Mouse (Mus musculus): Measurements from ENCODE around the gene Ush1g. TPM values are rescaled to one million over a fixed set of nuclear protein-coding genes. Genes with fewer than 3 reads are reported as not detected.
A peak's percentile ranks its signal among the peaks of the same experiment; 100 is the strongest.

The Ush1g gene
- polyA plus RNA-seq, 1 experiment, result not detected

- H3K27ac ChIP-seq (ENCODE audit: insufficient read depth, low read depth, low read length), result no peak overlapping the region
- TF ChIP-seq POLR2A (IDR thresholded peaks at IDR 0.05; ENCODE audit: borderline replicate concordance, low read depth, low read length) (no peak), CTCF (IDR thresholded peaks at IDR 0.05; ENCODE audit: low read depth, low read length) (no peak)
- H3K4me1 ChIP-seq (ENCODE audit: control insufficient read depth, insufficient read depth, low read length), result peaks cover 24% of the 10 kb centered on the region
- H3K4me3 ChIP-seq (ENCODE audit: insufficient read depth, low read length), result no peak overlapping the region
These were observed 46.3 kb downstream of the Ush1g start for GRCm38 (mm10) chr11:115275509-115275908.

DNA sequence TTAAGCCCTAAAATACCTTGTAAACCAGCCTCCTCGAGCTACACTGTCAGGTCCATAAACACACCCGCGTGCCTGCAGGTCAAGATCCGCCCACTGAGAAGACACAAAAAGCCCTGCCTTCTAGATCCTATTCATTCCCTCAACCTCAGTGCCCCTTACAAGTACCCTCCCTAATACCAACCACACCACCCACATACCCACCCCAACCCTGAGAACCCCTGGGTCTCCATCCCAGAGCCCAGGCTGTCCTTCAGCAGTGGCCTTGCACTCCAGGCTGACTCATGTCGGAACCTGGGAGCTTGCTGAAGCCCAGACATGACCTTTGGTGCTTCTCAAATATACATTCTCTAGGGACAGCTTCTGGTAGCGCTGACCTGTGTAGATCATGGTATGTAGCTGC, 47.1 kb downstream of the Ush1g start:
- Histone ChIP-seq H3K4me3 (ENCODE audit: insufficient read depth, low read length) (no peak overlapping the region), H3K4me1 (ENCODE audit: control insufficient read depth, insufficient read depth, low read length) (peaks cover 18% of the 10 kb centered on the region), H3K27ac (ENCODE audit: insufficient read depth, low read depth, low read length) (no peak overlapping the region)
- TF ChIP-seq CTCF (IDR thresholded peaks at IDR 0.05; ENCODE audit: low read depth, low read length), result no peak
- TF ChIP-seq POLR2A (IDR thresholded peaks at IDR 0.05; ENCODE audit: borderline replicate concordance, low read depth, low read length), result no peak

- Histone ChIP-seq H3K4me3 (ENCODE audit: insufficient read depth, low read length) (no peak overlapping the region), H3K4me1 (ENCODE audit: control insufficient read depth, insufficient read depth, low read length) (peaks cover 17% of the 10 kb centered on the region), H3K27ac (ENCODE audit: insufficient read depth, low read depth, low read length) (no peak overlapping the region)
- no peak for TF ChIP-seq POLR2A (IDR thresholded peaks at IDR 0.05; ENCODE audit: borderline replicate concordance, low read depth, low read length)
- TF ChIP-seq CTCF (IDR thresholded peaks at IDR 0.05; ENCODE audit: low read depth, low read length), result no peak
These were observed 47.7 kb downstream of the Ush1g start for GRCm38 (mm10) chr11:115274178-115274577.

DNA sequence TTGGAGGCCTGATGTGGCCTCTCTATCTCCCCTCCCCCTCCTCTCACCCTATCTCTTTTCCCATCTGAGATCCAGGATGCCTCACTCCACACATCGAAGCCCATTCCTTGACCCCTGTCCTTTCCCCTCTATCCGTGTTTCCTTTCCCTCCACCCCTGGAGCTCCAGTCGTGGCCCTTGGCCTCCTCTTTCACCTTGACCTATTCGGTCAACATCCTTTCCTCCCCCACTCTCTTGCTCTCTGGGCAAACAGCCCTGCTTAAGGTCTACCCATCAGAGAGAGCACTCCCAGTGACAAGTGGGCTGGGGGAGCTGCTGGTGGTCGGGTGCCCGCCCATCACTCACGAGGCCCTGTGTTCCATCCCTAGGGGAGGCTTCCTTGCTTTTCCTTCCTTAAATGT, 48.1 kb downstream of the Ush1g start:
- TF ChIP-seq CTCF (IDR thresholded peaks at IDR 0.05; ENCODE audit: low read depth, low read length), result no peak
- TF ChIP-seq POLR2A (IDR thresholded peaks at IDR 0.05; ENCODE audit: borderline replicate concordance, low read depth, low read length), result no peak
- Histone ChIP-seq H3K4me3 (ENCODE audit: insufficient read depth, low read length) (no peak overlapping the region), H3K27ac (ENCODE audit: insufficient read depth, low read depth, low read length) (no peak overlapping the region), H3K4me1 (ENCODE audit: control insufficient read depth, insufficient read depth, low read length) (peaks cover 17% of the 10 kb centered on the region)

DNA sequence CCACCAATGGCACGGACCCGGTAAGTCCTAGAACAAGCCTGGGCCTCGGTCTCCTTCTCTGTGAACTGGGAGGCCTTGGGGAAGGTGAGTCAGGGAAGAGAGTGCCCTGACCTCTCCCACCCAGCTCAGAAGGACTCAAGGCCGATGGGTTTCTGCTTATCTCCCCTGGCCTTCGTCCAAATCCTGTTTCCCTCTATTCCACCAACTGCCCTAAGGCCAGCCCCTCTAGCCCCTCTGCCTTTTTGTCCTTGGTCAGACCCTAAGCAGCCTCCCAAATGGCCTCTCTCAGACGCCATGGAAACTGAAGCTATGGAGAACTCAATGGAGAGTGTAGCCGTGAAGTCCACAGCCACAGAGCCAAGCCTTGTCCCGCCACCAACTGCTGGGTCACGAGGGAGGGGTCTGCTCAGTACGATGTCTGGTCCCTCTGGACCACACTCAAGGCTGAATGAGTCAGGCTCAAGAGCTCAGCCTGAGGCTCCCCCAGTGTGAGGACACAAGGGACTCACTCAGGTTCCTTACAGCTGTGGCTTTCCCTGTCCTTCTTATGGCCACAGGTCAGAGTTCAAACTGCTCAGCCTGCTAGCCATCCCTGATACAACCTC, 48.8 kb downstream of the Ush1g start:
- H3K4me3 ChIP-seq (ENCODE audit: insufficient read depth, low read length), result no peak overlapping the region
- peaks cover 12% of the 10 kb centered on the region for H3K4me1 ChIP-seq (ENCODE audit: control insufficient read depth, insufficient read depth, low read length)
- no peak for TF ChIP-seq CTCF (IDR thresholded peaks at IDR 0.05; ENCODE audit: low read depth, low read length)
- no peak for TF ChIP-seq POLR2A (IDR thresholded peaks at IDR 0.05; ENCODE audit: borderline replicate concordance, low read depth, low read length)
- H3K27ac ChIP-seq (ENCODE audit: insufficient read depth, low read depth, low read length), result no peak overlapping the region

- Histone ChIP-seq H3K27ac (ENCODE audit: insufficient read depth, low read depth, low read length) (no peak overlapping the region), H3K4me3 (ENCODE audit: insufficient read depth, low read length) (no peak overlapping the region), H3K4me1 (ENCODE audit: control insufficient read depth, insufficient read depth, low read length) (peaks cover 12% of the 10 kb centered on the region)
- no peak for TF ChIP-seq POLR2A (IDR thresholded peaks at IDR 0.05; ENCODE audit: borderline replicate concordance, low read depth, low read length)
- no peak for TF ChIP-seq CTCF (IDR thresholded peaks at IDR 0.05; ENCODE audit: low read depth, low read length)
These were observed 50.4 kb downstream of the Ush1g start for GRCm38 (mm10) chr11:115271481-115271880.

DNA sequence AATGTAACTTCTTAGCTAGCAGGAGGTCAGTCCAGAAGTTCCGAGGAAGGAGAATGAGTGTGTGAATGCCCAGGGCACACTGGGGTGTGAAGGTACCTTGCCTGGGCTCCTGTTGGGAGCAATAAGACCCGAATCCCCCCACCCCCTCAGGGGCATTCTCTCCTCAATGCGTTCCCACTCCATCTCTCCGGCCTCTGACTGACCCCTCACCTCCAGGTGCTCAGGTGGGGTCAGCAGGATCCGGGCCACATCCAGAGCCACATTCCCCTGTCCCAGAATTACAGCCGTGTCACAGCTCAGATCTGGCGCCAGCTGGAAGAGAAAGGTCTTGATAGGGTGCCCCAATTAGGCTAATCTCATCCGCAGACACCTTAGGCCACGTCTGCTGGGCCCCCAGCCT, 50.8 kb downstream of the Ush1g start:
- Histone ChIP-seq H3K4me1 (ENCODE audit: control insufficient read depth, insufficient read depth, low read length) (peaks cover 11% of the 10 kb centered on the region), H3K27ac (ENCODE audit: insufficient read depth, low read depth, low read length) (no peak overlapping the region), H3K4me3 (ENCODE audit: insufficient read depth, low read length) (no peak overlapping the region)
- no peak for TF ChIP-seq CTCF (IDR thresholded peaks at IDR 0.05; ENCODE audit: low read depth, low read length)
- no peak for TF ChIP-seq POLR2A (IDR thresholded peaks at IDR 0.05; ENCODE audit: borderline replicate concordance, low read depth, low read length)

DNA sequence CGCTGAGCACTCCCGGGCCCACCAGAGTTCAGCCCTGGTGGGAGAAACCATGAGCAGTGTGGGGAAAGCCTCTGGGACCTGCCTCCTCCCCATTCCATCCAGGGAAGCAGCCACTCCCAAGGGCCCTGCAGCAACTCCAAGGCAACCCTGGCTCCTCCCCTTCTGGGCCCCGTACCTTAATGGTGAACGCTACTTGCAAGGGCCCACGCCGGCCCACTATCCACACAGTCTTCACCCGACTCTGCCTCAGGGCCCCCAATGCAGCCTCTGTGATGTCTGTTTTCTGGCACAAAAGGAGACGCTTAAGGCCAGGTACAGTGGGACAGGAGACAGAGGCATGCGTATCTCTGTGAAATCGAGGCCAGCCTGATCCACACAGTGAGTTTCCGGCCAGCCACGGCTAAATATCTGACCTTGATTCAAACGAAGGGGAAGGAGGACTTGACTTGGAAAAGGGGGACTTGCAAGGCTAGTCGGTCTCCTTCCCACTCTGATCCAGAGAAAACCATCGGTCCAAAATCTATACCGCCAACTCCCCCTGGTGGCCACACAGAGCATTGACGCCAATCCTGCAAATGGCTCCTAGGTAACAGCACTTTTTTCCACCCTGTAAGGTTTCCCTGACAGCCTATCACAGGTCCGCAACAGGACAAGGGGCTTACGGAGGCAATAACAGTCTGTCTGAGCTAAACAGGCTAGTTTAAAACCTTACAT, 51.5 kb downstream of the Ush1g start:
- H3K4me3 ChIP-seq (ENCODE audit: insufficient read depth, low read length), result no peak overlapping the region

DNA sequence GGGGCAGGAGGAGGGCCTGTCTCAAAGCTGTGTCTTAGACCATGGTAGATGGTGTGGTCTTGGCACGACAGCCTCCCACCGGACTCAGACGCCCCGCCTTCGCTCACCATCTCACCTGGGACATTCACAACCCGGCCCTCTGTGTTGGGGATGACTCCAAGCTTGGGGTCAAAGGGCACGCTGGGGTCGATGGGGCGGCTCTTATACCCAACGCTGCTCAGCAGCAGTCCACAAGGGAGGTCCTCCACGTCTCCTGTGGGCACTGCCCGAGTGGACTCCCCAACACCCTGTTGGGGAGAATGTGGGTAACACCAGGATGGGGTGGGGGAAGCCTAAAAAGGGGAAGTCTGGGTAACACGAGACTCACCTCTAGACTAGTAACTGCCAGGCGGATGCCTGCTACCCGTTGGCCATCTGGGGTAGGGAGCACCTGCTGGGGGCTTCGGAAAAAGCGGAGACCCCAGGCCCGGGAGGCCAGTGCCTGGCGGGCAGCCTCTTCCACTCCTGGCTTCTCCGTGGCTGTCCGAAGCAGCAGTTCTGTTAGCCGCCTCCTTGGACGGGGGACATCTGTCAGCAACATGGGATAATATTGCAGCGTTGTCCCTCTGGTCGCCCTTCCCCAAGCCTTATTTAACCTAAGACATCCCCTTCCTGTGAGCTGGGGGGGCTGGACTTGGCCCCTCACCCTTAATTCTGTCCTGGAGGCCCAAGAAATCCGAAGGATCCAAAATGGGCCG, 52.3 kb downstream of the Ush1g start:
- H3K4me3 ChIP-seq (ENCODE audit: insufficient read depth, low read length), result no peak overlapping the region
- no peak overlapping the region for H3K27ac ChIP-seq (ENCODE audit: insufficient read depth, low read depth, low read length)
- H3K4me1 ChIP-seq (ENCODE audit: control insufficient read depth, insufficient read depth, low read length), result no peaks in the 10 kb centered on the region
- TF ChIP-seq POLR2A (IDR thresholded peaks at IDR 0.05; ENCODE audit: borderline replicate concordance, low read depth, low read length) (no peak), CTCF (IDR thresholded peaks at IDR 0.05; ENCODE audit: low read depth, low read length) (no peak)

More for the DNA sequence above, 51.5 kb downstream of the Ush1g start:
- H3K27ac ChIP-seq (ENCODE audit: insufficient read depth, low read depth, low read length), result no peak overlapping the region
- no peak for TF ChIP-seq POLR2A (IDR thresholded peaks at IDR 0.05; ENCODE audit: borderline replicate concordance, low read depth, low read length)
- TF ChIP-seq CTCF (IDR thresholded peaks at IDR 0.05; ENCODE audit: low read depth, low read length), result peak; percentile 97
- H3K4me1 ChIP-seq (ENCODE audit: control insufficient read depth, insufficient read depth, low read length), result peaks cover 4% of the 10 kb centered on the region

DNA sequence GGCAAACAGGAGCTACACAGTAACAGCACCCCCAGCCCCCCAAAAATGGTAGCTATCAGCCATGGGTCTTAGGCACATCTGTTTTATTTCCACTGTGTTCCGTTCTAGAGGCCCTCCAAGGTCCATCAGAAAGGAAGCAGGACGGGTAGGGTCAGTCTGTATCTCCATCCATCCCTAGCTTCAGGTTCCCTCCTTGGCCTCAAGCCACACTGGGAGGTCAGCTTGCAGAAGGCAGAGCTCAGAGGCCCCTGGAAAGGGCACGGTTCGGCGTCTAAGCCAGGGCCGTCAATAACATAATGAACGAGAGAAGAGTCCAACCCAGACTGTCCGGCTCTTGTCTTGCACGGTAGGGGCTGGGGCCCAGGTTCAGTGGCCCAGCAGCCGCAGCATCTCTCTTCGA, 53.9 kb downstream of the Ush1g start:
- H3K4me3 ChIP-seq (ENCODE audit: insufficient read depth, low read length), result no peak overlapping the region
- H3K27ac ChIP-seq (ENCODE audit: insufficient read depth, low read depth, low read length), result no peak overlapping the region
- H3K4me1 ChIP-seq (ENCODE audit: control insufficient read depth, insufficient read depth, low read length), result no peaks in the 10 kb centered on the region
- TF ChIP-seq POLR2A (IDR thresholded peaks at IDR 0.05; ENCODE audit: borderline replicate concordance, low read depth, low read length) (no peak), CTCF (IDR thresholded peaks at IDR 0.05; ENCODE audit: low read depth, low read length) (no peak)

Data from bone marrow macrophage, adult 2 months (primary cell).